Mouse (Mus musculus) erythroblast, embryonic 14.5 days (primary cell): Measurements from ENCODE around the gene Xirp2. TPM values are rescaled to one million over a fixed set of nuclear protein-coding genes. Genes with fewer than 3 reads are reported as not detected.

Source experiments
- H3K27me3 ChIP-seq: 2 replicates; pipeline ENCODE4 v1.6.1; 2012; ENCODE audit warnings: inconsistent platforms; ENCODE audit not compliant: control insufficient read depth
- H3K36me3 ChIP-seq: 2 replicates; pipeline ENCODE4 v1.6.1; 2012; ENCODE audit warnings: mild to moderate bottlenecking, inconsistent platforms; ENCODE audit not compliant: control insufficient read depth
- H3K4me1 ChIP-seq: 2 replicates; pipeline ENCODE4 v1.6.1; 2012; ENCODE audit warnings: inconsistent platforms; ENCODE audit not compliant: control insufficient read depth
- H3K4me3 ChIP-seq: replicated peaks from 2 replicates; pipeline ENCODE3; 2012; ENCODE audit warnings: moderate library complexity, mild to moderate bottlenecking, inconsistent platforms
- H3K9me3 ChIP-seq: 2 replicates; pipeline ENCODE4 v1.6.1; 2012; ENCODE audit warnings: low read length, inconsistent platforms, mixed read lengths; ENCODE audit not compliant: control insufficient read depth
- GATA1 ChIP-seq: IDR thresholded peaks from 2 replicates; pipeline ENCODE4 v1.6.1; 2012; ENCODE audit warnings: low read length, inconsistent platforms, mixed read lengths
- TAL1 ChIP-seq: IDR thresholded peaks from 3 replicates; pipeline ENCODE4 v1.6.1; 2012; ENCODE audit warnings: low read length, inconsistent platforms, mixed read lengths
- polyA plus RNA-seq: library from polyadenylated mRNA; stranded (reverse); fragments of >175 nt; gene quantifications from 2 replicates; pipeline ENCODE4 v1.2.3, GENCODE M21; 2012

Xirp2 gene
- polyA plus RNA-seq, 1 experiment: not detected

GRCm38 (mm10) chr2:67541957-67542696 is 96.3 kb downstream of the Xirp2 start:
- Histone ChIP-seq H3K36me3 (no peaks in the 10 kb centered on the region), H3K27me3 (no peaks in the 10 kb centered on the region), H3K9me3 (no peaks in the 10 kb centered on the region), H3K4me3 (no peak overlapping the region), H3K4me1 (no peaks in the 10 kb centered on the region)
- TF ChIP-seq GATA1 (no peak), TAL1 (no peak)

DNA sequence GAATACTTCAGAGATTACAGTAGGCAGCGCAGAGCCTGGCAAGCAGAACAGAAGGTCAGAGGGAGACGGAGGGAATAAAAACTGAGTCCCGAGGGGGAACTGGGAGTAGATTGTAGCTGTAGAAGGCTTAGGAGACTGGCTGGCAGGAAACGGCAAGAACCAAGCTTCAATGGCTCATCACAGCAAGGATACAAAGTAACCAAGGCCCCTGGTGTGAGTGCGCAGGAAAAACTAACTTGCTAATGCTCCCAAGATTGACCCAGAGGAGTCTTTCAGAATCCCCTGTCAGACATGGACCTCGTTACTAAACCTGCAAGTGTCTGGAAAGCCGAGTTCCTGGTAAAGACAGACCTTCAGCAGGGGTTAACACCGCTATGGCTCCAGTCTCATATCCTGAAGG is 98.6 kb downstream of the Xirp2 start:
- H3K27me3 ChIP-seq: no peaks in the 10 kb centered on the region
- H3K36me3 ChIP-seq: no peaks in the 10 kb centered on the region
- no peak overlapping the region for H3K4me3 ChIP-seq
- TF ChIP-seq TAL1 (no peak), GATA1 (no peak)
- no peaks in the 10 kb centered on the region for H3K4me1 ChIP-seq
- no peaks in the 10 kb centered on the region for H3K9me3 ChIP-seq

DNA sequence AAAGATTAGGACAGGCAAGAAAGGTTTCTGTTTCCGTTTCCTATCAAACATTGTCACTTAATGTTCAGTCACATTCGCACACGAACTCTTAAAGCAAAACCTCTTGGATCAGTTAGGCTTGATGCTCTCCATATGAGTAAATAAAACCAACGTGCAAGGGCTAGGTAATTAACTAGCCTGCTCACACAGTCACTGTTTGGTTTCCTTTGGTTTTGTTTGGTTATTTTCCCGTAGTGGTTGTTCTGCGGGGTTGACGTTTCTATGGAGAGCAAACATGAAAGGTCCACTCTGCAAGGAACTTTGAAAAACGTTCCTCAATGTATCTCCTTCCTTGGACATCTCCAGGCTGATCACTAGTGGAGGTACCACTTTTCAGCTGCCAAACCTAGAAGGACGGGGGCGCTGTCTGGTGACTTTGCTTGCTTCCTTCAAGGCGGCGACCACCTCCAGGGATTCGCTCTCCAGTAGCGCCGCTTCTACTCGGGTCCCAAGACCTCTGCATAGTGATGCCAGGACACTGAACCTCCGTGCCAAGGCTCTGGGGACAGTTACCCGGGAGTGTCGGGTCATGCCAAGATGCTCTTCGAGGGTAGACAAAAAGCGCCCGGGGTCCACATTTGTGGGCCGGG is 119.2 kb downstream of the Xirp2 start:
- Histone ChIP-seq H3K27me3 (peaks cover 34% of the 10 kb centered on the region), H3K4me3 (no peak overlapping the region), H3K9me3 (no peaks in the 10 kb centered on the region; the same call in 1 of the 2 replicates), H3K4me1 (no peaks in the 10 kb centered on the region), H3K36me3 (no peaks in the 10 kb centered on the region)
- TF ChIP-seq GATA1 (no peak), TAL1 (no peak)

- no peak for TF ChIP-seq GATA1
- TF ChIP-seq TAL1: no peak
- Histone ChIP-seq H3K4me3 (peak within 1 kb of the TSS; percentile 7), H3K4me1 (no peaks in the 10 kb centered on the region), H3K36me3 (no peaks in the 10 kb centered on the region), H3K27me3 (peaks cover 34% of the 10 kb centered on the region), H3K9me3 (no peaks in the 10 kb centered on the region; the same call in 1 of the 2 replicates)
Measured at GRCm38 (mm10) chr2:67565480-67566331, 119.9 kb downstream of the Xirp2 start, which contains the start of gene B3galt1. Gene B3galt1 (plus strand): TSS chr2:67565871.

- no peaks in the 10 kb centered on the region; the same call in 1 of the 2 replicates for H3K9me3 ChIP-seq
- H3K4me3 ChIP-seq: no peak overlapping the region
- no peaks in the 10 kb centered on the region for H3K4me1 ChIP-seq
- H3K27me3 ChIP-seq: peaks cover 34% of the 10 kb centered on the region
- no peak for TF ChIP-seq GATA1
- TF ChIP-seq TAL1: no peak
- H3K36me3 ChIP-seq: no peaks in the 10 kb centered on the region
Measured at GRCm38 (mm10) chr2:67566566-67566965, 120.8 kb downstream of the Xirp2 start.

DNA sequence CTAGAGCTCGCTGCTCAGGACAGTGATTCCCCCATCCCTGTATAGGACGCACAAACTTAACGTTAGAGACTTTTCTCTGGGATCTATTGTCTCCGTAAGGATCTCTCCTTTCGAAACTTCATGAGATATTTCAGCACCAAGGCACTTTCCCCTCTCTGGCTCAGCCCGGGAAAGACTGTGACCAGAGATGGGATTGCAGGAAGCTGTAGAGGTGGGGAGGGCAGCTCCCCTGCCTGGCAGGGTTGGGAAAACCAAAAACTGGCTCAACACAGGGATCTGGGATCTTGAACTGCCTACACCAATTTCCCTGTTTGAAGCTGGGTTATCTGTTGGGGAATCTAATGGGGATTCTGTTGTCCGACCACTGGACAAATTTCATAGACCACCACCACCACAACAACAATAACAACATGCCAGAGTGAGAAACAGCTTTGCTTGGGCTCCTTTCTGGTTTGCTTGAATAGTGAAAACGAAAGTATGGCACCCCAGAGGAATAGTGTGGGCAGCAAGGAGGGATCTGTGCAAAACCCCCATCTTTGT is 121.4 kb downstream of the Xirp2 start:
- Histone ChIP-seq H3K4me1 (no peaks in the 10 kb centered on the region), H3K36me3 (no peaks in the 10 kb centered on the region), H3K27me3 (peaks cover 34% of the 10 kb centered on the region), H3K4me3 (no peak overlapping the region), H3K9me3 (no peaks in the 10 kb centered on the region; the same call in 1 of the 2 replicates)
- no peak for TF ChIP-seq TAL1
- TF ChIP-seq GATA1: no peak

Other genes with a start within 250 kb of the Xirp2 start
- not detected in 2 replicates for gene Gm21830, start 32.3 kb upstream of the Xirp2 start, polyA plus RNA-seq
- not detected in 2 replicates for gene Gm26727, start 12.8 kb upstream of the Xirp2 start, polyA plus RNA-seq
- gene B3galt1, start 119.9 kb downstream of the Xirp2 start, polyA plus RNA-seq: not detected in 2 replicates